Mouse (Mus musculus) thymus, postnatal 14 days (tissue): ENCODE results near the gene Rap2b.

Experiments
- DNase-seq: peaks from one replicate; pipeline ENCODE4 v3.0.0; 2021

Rap2b gene

DNA sequence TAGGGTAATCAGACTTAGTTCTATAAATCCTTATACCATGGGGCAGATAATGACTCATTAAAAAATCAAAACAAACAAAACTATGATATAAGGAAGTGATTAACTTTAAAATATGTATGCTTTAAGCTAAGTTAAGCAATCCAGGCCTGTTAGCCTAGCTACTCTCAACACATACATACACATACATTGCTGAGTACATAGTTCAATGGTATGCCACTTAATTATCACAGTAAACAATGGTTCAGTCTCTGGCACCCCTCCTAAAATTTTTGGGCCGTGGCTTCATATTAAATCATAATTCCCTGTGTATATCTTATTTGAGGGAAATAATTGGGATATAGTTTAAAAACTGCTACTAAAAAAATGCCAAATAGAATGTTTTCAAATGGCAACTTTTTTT lies at the start of gene Rap2b:
Rap2b (plus strand) TSS at position 301 of the 400 bp plus-strand sequence.
- no peak for DNase-seq

DNA sequence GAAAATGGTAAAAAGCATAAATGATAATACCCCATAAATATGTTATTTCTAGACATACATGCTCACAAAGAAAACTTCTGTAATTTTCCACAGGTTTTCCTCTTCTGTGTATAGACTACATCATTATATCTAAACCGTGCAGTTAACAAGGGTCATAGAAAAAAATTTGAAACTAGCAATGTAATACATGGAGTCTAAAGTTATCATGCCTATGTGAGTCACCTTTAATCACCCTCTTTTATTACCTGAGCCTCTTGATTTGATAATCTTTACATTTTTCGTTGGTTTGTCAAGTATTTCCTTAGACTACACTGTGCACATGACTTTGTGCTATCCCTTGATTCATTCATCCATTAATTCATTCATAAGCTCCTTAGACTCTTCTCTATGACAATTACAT lies 46.4 kb upstream of the Rap2b start:
- no peak for DNase-seq

DNA sequence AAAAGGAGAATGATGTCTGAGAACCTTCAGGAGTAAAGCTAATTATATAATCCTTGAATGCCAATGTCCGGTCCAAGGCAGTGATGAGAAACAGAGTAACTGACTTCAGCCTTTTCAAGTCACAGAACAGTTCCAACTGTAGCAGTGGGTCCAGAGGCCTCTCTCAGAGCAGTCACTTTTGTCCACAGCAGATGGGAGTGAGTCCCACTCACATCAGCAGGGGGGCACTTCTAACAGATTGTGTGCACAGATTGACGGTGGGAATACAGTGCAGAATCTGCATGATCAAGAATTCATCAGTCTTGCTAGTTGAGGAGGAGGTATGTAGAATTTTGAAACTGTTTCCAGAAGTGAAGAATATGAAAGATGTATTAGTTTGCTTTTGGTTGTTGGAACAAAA lies 41.4 kb upstream of the Rap2b start:
- no peak for DNase-seq

- no peak for DNase-seq
Measured at GRCm38 (mm10) chr3:61321632-61322031, 39.8 kb upstream of the Rap2b start.

GRCm38 (mm10) chr3:61336205-61336604 lies 25.2 kb upstream of the Rap2b start:
- no peak for DNase-seq

DNA sequence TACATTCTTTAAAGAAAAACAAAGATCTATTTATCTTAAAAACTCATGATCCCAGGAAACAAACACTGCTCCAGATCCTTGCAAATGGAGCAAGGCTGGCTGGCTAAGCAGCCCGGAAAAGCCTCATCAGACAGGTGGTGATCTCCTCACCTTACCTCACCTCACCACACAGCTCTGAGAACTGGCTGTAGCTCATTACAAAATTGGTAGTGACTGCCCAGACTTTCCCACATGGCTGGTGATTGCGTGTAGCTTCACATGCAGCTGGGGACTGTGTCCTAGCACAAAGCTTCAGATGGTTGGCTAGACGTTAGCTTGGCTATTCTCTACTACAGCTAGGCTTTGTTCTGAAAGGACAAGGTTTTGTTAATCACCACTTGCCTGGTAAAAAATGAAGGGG lies 24.2 kb upstream of the Rap2b start:
- DNase-seq = no peak

DNA sequence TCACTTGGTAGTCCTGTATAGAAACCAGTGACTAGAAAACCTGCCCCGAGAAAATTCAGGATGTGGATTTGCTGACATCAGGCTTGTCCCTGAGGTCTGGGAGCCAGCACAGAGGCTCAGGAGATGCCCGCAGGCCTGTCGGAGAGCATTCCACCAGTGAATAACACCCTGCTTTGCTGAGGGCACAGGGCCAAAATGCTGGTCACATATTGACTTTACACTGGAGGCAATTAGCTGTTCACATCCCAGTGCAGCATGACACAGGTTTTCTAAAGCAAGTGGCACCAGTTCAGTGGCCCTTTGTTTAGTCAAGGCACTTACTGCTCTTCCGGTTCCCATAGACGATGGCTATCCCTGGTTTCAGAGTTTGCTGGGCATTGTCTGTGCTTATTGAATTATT lies 21.1 kb upstream of the Rap2b start:
- DNase-seq = no peak

DNA sequence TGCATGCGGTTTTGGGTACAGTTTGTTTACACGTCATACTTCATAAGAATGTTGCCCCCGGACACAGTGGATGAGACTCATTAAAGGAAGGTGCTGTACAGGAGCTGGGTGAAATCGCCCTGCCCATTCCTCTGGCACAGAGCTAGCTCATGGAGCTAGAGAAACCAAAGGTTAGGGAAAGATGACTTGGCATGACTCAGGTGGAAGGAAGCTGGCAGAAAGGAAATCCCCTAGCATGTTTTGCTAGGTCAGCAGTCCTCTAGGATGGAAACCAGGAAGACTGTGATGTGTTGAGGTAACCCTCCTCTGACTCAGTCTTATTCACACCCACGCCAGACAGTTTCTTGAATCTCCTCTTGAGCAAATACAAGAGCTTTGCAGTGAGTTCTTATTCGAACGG lies 17.4 kb upstream of the Rap2b start:
- no peak for DNase-seq

DNA sequence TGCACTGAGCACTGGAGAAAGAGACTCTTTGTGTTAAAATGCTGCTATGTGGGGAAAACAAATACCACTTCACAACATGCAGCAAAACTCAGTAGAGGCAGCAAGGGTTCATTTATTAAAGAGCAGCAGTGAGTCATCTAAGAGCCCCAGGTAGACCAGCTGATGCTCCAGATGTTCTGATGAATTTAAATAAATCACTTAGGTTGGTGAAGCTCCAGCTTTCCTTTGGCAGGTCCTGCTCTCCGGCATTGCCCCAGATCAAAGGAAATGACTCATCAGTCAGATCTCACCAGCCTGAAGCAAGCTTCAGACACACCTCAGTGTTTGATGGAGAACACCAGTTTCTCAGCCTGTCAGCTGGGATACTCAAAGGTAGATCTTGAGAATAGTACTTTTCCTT lies 15.8 kb upstream of the Rap2b start:
- DNase-seq = no peak

DNA sequence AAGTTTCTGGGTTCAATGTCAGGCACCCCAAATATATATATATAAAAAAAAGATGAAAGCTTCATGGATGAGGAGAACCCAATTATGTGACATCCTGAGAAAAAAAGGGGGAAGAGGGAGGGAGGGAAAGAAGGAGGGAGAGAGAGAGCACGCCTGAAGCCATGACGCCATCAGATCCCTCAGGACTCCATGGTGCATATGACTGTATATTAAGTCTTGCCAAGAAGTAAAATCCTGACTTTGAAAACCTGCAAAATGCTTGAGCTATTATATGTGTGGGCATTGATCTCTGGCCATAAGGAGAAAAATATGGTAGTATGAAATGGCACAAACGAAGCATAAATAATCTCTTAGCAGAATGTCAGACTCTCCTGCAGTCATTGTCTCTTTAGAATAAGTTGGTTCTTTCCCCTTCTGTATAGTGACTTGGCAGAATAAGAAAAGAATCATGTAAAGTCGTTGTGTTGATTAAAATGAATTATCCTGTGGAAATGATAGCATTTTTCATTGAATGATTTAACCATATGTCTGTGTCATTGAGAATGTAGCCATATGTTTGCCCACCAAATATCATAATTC lies 13.3 kb upstream of the Rap2b start:
- no peak for DNase-seq

DNA sequence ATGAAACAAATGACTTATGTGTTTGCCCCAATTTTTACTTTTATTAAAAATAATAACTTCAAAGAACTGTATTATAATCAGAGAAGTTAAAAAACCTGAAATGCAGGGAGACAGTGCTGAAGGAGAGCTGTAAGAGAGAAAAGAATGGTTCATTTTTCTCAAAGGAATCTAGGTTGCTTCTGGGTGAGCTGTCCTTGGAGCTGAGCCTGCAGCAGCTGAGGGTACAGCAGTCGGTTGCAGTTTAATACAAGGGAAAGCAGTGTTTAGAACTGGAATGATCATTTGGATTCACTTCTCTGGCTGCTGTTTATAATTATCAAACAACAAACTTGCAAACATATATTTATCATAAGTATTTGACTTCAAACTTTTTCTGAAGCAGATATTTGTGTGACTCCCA lies 12.0 kb upstream of the Rap2b start:
- no peak for DNase-seq

GRCm38 (mm10) chr3:61355464-61355863 lies 6.0 kb upstream of the Rap2b start:
- no peak for DNase-seq

GRCm38 (mm10) chr3:61358107-61358506 lies 3.3 kb upstream of the Rap2b start:
- no peak for DNase-seq

GRCm38 (mm10) chr3:61358756-61359293 lies 2.6 kb upstream of the Rap2b start:
- no peak for DNase-seq

- no peak for DNase-seq
Measured at GRCm38 (mm10) chr3:61362821-61363160, 1.4 kb downstream of the Rap2b start.

GRCm38 (mm10) chr3:61363161-61363988 lies 1.9 kb downstream of the Rap2b start:
- DNase-seq = peak; percentile 89

DNA sequence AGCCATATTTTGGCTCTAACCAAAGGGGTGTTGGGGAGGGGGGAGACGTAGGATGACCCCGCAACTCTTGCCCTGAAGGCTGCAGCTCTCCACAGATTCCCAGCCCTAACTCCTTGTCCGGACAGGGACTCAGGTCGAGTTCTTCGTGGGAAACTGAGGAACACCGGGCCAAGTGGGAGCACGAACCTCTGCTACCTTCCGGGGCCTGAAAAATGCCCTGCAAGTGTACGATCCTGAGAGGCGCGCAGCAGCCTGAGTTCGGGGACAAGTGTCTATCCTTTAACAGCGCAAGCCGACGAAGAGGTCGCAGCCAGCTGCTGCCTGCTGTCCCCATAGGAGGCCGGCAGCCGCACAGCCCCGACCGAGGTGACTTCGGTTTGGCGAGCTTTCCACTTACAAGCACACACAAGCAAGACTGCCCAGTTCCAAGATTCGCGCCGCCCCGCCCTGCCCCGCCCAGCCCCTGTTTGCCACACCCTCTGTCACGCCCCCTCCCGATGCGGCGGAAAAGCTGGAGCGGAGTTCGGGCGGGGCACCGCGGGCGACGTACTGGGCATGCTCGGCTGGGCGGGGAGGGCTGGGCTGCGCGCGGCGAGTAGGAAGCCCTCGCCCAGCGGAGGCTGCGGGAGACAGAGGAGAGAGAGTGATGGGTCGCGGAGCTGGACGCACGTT lies 2.7 kb downstream of the Rap2b start:
- peak; percentile 96 for DNase-seq

DNA sequence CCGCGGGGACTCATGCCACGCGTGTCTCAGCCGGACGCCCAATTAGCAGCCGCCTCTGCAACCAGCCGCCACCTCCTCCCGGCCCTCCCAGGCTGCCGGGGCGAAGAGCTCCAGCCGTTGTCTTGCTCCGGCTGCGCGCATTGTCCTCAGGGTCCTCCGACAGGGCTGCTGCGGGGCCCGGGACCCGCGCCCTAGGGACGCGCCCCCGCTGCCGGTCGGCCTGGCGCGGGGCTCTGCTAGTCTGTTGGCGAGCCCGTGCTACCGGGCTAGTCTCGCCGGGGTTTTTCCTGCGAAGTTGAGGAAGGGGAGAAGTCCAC lies 3.2 kb downstream of the Rap2b start:
- DNase-seq = no peak

DNA sequence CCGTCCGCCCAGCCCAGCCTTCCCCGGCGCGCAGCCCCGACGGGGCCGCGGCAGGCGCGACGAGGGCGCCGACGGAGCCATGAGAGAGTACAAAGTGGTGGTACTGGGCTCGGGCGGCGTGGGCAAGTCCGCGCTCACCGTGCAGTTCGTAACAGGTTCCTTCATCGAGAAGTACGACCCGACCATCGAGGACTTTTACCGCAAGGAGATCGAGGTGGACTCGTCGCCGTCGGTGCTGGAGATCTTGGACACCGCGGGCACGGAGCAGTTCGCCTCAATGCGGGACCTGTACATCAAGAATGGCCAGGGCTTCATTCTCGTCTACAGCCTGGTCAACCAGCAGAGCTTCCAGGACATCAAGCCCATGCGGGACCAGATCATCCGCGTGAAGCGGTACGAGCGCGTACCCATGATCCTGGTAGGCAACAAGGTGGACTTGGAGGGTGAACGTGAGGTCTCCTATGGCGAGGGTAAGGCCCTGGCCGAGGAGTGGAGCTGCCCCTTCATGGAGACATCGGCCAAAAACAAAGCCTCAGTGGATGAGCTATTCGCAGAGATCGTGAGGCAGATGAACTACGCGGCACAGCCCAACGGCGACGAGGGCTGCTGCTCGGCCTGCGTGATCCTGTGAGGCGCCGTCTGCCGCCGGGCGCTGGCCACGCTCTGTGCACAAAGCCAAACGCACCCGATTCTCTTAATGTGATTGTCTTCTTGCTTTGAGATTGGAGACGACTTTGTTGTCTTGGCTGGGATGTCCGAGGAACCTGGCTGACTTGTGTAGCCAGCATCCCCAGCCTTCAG lies 3.7 kb downstream of the Rap2b start:
- peak; percentile 51 for DNase-seq

DNA sequence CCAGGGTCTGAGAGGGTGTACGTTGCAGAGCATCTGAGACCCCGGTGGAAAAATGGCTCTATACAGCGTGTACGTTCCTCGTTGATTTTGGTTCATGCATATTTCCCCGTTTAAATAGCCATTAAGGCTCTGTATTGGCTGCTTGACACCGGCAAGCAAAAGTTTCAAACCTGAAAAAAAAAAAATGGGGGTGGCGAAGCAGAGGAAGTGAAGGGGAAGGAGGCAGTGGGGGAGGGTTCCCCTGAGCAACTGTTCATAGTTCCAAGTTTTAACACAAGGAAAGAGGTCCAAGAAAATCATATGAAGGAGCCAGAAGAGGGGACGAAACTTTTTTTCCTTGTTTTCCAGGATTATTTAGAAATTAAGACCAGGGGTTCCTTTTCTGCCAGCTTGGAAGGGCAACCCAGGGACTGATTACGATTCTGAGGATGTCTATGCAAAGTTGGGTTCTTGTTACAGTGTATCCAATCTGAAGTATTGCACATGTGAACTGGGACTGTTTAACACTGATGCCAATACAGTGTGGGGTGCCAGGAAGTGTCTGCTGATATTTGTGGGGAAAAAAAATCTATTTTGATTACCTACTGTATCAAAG lies 4.4 kb downstream of the Rap2b start, which contains the start of gene B430305J03Rik:
B430305J03Rik (minus strand) TSS at position 173 of the 595 bp plus-strand sequence.
- peak; percentile 52 for DNase-seq

DNA sequence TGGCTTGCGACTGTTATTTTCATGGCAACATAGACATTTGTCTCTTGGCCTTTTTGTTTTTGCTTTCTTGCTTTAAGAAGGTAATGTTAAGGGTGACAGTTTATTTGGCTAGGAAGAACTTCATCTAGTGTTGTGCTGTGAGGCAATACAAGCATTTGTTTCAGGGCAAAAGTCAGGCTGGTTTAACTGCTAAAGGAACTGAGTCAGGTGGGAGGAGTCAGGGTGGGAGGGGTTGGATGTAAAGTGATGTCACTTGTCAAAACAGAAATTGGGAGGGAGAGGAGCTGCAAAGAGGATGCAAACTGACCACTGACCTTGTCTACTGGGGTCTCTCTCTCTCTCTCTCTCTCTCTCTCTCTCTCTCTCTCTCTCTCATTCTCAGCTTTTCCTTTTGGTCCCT lies 7.0 kb downstream of the Rap2b start:
- peak; percentile 17 for DNase-seq

DNA sequence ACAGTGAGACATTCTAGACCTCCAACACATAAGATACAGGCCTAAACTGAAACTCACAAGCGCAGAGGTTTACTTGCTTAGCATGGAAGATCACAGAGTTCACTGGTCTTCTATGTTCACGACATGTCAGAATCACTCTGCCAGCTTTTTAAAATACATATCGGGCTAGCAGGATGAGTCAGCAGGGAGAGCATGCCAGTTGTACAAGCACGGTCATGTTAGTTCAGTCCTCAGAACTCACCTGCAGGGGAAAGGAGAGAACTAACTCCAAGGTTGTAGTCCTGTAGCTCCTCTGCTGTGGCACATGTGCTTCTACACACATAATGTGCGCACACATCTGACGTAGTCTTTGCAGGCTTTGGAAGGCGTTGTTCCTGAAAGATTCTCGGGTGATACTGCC lies 14.6 kb downstream of the Rap2b start:
- DNase-seq = no peak

- DNase-seq = no peak
Measured at GRCm38 (mm10) chr3:61386368-61386767, 24.9 kb downstream of the Rap2b start.
